Mouse (Mus musculus): Measurements from ENCODE around the gene Pam16.
A peak's percentile ranks its signal among the peaks of the same experiment; 100 is the strongest.

Pam16 gene

DNA sequence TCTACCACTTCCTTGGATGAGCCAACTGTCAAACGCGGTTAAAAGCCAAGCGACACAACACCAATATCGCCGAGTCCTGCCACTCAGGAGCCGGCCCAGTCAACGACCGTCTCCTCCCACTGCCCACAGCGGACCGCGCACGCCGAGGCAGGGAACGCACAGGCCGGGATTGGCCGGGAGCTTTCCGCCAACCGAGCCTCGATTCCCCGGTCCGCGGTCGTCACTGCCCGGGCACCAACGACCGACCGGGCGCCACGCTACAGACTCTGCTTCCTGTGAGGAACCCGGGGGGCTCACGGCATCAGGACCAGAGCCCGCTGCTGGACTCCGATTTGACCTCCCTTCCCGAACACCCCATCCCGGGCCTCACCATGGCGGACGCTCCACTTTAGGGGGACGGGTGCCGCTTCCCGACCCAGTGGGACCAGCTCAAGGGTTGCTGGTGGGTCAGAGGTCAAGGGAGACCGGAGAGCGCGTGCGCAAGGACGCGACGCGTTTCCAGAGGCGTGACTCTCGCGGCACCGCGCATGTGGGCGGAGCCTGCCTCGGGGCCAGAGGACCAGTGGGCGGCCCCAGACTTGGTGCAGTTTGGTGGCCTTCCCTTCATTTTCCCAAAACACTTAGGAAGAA lies at the start of gene Pam16:
Gene Pam16, minus strand, starts transcription at position 508 of the 630 bp plus-strand sequence.
- DNase-seq (ENCODE audit: extremely low read depth, insufficient read length, low spot score) = peak; percentile 92

DNA sequence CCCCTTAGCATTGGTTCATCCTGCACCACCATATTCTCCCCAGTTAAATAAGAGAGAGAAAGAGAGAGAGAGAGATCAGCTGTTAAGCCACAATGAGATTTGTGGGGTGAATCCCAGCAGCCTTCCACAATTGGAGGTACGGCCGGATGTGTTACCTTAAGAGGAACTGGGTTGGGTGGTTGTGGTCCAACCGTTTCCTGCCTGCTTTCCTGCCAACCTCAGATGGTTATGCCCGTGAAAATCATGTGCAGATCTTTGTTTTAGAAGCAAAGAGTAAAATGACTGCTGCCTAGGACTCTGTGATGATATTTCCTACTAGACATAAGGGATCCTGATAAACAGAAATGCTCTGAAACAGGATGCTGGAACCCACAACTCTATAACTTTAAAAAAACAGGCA lies 49.3 kb upstream of the Pam16 start:
- DNase-seq (ENCODE audit: extremely low read depth, insufficient read length, low spot score) = no peak

DNA sequence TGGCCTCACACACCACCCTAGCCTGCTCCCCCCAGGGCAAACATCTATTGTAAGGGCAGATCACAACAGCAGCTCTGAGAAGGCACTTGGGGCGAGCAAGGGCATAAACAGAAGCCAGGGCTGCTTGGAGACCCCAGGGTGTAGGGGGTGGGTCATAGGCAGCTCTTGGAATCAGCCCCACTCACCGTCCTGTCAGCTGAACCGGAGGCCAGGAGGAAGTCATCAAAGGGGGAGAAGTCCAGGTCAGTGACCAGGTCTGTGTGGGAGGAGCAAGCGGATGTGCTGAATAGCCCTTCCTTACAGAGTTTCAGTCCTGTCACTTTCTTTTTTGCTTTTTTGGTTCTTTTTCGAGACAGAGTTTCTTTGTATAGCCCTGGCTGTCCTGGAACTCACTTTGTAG lies 45.5 kb upstream of the Pam16 start:
- no peak for DNase-seq (ENCODE audit: extremely low read depth, insufficient read length, low spot score)

DNA sequence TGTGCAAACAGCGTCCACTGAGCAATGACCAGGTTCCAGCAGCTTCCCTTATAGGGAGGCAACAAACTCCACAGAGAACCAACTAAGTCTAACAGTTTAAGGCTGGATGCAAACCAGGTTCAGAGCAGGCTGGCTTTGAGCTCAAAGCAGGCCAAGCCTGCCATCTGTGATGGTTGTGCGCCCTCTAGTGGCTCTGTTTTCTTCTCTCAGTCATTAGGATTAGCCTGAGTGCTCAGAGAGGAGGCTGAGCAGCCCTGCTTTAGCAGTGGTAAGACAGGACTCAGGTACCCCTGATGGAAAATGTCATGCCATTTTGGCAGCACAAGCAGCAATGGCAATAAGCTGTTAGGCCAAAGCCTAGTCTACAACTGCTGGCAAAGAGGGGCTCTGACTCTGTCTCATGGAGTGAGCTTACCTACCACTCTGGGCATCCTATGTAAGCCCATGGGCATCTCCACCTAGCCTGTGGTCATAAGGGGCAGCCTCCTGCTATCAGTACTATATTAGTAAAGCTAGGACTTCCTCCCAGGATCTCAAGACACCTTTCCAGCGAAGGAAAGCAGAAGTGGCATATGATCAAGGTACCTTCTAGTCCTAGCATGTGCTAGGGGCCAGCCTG lies 42.5 kb upstream of the Pam16 start:
- peak; percentile 50 for DNase-seq (ENCODE audit: extremely low read depth, insufficient read length, low spot score)

DNA sequence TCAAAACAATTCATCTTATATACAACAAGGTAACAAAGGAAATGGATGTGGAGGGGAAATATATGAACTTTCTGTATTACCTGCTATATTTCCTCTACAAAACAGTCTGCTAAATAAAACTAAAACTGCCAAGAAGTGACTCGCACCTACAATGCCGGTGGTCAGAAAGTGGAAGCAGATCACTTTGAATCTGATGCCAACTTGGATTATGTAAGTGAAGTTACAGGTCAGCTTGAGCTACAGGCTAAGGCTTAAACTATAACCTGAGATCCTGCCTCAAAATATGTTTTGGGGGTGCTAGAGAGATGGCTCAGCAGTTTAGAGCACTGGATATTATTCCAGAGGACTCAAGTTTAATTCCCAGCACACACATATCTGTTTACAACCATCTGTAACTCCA lies 40.9 kb upstream of the Pam16 start:
- no peak for DNase-seq (ENCODE audit: extremely low read depth, insufficient read length, low spot score)

DNA sequence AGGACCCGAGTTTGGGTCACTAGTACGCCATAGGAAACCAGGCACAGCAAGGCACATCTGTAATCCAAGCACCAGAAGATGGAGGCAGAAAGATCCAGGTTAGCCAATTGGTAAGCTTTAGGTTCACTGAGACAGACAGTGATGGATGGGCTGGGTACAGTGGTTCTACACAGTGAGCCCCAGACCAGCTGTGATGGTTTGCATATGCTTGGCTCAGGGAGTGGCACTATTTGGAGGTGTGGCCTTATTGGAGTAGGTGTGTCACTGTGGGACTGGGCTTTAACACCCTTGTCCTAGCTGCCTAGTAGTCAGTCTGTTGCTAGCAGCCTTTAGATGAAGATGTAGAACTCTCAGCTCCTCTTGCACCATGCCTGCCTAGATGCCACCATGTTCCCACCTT lies 39.0 kb upstream of the Pam16 start:
- DNase-seq (ENCODE audit: extremely low read depth, insufficient read length, low spot score) = no peak

DNA sequence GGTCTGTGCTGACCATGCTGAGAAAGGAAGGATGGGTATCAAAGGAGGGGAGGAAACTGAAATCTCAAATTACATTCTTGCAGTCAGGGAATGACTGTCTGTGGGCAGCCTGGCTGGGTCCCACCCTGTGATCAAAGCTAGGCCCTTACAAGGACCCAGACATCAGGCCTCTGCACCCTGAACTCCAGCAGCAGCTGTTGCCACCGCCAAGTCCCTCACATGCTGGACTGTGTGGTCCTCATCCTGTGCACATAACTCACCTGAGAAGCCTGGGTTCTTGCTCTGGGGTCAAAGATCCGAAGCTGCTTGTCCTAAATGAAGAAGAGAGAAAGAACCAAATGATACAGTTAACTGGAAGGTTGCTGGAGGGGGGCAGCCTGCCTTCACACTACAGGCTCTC lies 36.8 kb upstream of the Pam16 start:
- no peak for DNase-seq (ENCODE audit: extremely low read depth, insufficient read length, low spot score)

DNA sequence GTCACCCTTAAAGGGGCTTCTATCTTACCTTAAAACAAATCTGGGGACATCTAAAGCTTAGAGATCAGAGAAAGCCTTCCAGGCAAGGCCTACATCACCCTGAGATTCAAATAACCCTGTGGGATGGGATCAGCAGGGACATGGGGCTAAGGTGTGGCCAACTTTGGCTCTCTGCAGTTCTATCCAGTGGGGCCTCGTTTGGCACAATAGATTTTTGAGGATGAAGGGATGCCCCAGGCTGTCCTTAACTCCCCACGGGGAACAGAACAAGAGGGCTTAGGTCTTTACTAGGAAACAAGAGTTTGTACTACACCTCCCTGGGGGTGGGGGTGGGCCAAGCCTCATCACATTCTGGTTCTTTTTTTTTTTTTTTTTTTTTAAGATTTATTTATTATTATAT lies 34.5 kb upstream of the Pam16 start:
- no peak for DNase-seq (ENCODE audit: extremely low read depth, insufficient read length, low spot score)

DNA sequence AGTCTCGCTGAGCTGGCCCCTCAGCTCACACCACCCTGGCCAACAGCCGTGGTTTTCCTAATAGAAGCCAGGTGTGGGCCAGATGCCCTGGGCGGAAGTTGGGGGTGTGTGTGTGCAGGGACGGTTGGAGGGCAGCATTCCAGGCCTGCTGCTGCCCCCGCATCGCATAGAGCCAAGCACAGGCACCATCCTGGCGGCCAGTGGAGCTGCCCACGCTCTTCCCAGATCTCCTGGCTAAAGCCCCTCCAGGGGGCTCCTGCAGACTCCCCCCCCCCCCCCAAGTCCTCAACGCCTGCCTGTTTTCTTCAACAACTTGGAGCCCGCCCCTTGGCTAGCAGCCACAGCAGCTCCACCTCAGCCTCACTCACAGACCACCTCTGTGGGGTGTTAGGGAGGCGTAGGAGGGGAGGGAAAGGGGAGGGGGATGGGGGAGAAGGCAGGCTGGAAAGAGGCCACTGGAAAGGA lies 34.0 kb upstream of the Pam16 start:
- no peak for DNase-seq (ENCODE audit: extremely low read depth, insufficient read length, low spot score)

DNA sequence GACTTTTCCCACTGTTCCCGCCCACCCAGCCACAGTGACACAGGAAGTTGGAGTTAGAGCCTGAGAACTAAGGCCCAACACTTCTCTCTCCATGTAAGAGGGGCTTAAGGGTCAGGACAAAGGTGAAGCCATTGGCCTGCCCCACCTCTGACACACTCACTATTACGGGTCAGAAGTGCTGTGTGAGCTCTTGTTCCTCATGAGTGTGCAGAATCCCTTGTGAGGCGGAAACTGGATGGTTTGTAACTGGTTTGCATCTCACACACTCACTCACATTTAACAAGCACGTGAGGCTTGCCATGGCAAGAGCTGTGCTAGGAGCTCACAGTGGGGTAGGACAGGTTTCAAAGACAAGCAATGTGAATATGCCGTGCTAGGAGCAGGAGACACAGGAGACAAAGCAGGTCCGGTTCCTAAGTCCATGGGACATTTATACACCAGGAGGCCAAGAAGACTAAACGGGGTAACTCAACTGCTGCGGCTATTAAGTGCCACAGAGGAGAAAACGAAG lies 31.8 kb upstream of the Pam16 start:
- no peak for DNase-seq (ENCODE audit: extremely low read depth, insufficient read length, low spot score)

DNA sequence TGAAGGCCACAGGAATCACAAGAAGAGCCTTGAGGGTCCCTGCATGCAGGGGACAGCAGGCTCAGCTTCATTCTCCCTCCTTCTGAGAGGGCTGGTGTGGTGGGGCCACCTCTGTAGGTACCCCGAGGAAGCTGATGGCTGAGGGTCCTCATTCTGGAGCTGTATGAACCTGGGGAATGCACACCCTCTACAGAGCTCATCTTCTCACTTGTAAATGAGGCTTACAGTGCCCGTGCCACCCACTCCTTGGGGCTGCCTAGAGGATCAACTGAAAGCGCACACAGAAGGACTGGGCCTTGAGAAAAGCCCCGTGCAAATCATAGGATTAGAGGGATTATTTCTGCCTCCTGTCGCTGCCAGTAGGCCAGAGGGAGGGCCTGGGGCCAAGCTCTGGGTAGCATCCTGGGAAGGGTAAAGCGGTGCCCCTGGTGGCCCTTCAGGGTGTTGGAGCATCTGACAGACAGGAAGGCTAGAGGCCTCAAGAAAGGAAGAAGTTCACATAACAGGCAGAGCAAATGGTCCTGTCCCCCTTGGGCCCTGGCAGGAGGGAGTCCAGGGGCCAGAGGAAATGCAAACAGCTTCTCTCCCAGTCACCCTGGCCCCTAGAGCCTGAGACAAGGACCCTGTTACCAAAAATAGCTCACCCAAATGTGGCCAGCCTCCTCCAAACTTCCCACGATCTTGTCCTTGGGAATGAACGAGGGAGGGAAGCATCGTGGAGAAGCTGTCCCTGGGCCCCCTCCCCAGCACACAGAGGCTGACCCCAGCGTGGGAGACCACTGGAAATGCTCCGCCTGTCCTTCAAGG lies 31.2 kb upstream of the Pam16 start:
- DNase-seq (ENCODE audit: extremely low read depth, insufficient read length, low spot score) = no peak

DNA sequence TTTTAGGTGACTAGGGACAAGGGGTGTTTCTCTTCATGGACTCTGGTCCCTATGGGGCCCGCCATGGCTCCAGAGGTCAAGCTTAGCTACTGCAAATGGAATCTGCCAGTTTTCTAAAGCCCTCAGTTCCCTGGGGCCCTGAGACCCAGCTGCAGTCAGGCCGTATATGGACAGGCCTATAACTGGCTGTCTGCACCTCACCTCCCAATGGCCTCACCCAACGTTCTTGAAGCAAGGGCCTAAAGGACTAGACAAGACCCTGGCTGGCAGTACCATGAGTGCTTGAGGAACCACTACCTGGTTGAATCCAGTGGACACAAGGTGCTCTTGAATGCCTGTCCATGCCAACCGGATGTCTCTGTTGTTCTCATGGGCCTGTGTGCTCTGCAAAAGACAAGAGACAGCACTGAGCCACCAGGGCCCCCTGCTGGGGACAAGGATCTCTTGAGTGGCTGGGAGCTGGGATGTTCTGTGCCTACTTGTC lies 30.5 kb upstream of the Pam16 start:
- DNase-seq (ENCODE audit: extremely low read depth, insufficient read length, low spot score) = no peak

DNA sequence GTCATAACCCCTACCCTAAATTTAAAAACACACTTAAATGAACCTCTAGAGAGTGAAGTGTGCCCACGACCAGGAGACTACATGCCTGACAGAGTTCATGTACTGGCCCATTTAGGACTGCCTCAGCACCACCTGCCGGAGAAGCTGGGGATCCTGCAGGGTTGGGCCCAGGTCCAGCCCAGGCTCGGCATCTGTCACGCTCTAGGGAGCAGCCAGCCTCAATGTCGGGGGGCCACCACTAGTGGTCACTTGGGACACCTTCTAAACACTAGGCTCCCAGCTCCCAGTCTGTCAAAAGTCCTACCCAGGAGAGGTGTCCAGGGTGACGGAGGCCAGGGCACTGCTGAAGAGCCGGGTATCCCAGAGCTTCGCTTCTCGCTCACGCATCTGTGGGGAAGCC lies 29.9 kb upstream of the Pam16 start:
- no peak for DNase-seq (ENCODE audit: extremely low read depth, insufficient read length, low spot score)

DNA sequence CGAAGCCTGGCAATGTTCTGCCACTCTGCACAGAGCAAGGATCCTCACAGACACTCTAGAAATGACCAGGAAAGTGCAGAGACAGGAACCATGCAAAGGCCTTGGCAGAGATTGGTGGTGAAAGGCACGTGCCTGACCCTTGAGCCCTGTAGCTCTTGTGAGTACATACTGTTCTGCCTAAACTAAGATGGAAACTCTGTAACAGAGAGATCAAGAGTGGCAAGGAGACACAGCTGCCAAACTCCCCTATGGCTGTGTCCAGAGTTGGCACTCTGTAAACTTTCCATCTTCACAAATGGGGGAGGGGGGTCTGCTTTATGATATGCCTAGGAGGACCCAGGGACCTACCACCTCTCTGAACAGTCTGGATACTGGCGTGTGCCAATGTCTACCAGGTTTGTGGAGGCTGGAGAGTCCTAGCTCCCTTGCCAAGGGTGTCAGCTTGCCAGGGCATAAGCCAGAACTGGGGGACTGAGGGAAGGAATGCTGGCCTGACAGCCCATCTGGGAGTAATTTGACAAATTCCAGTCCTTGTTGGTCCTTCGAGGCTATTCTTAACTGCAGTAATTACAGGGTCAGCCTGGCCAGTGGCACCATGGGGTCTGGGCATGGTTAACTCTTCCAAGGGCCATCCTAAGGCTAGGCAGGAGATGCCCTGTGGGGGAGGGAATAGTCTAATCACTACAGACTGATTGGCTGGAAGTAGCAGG lies 28.1 kb upstream of the Pam16 start:
- DNase-seq (ENCODE audit: extremely low read depth, insufficient read length, low spot score) = no peak

DNA sequence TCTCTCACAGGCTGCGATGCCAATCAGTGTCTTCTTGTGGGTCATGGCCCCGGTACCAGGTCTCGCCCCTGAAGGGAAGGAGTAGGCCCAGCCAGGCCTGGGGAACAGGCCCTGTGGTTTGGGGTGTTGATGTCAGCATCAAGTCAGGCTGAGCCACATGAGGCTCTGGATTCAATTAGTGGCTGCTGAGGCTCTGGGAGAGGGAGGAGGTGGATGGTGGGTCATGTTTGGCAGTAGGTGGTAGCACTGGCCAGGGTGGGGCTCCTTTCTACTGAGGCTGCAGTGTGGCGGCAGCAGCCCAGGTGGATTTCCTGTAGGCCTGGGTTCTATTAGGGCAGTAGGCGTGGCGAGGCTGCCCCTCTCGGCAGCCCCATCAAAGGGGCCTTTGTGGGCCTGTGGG lies 26.8 kb upstream of the Pam16 start:
- DNase-seq (ENCODE audit: extremely low read depth, insufficient read length, low spot score) = no peak

DNA sequence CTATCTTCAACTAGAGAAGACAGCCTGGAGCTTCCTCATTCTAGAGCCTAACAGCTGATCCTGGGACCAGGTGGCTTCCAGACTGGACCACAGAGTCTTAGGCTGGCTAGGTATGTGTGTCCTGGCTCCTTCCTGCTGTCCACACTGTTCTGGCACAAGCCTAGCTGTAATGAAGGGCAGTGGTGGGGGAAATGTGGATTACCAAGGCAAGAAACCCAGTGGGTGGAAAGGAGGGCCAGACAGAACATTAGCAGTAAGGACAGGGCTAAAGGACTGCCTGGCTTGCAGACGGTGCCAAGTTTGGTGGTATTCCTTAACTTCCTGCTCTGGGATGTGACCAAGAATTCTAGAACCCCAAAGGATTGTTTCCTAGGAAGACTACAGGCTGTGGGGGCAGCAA lies 26.3 kb upstream of the Pam16 start:
- no peak for DNase-seq (ENCODE audit: extremely low read depth, insufficient read length, low spot score)

DNA sequence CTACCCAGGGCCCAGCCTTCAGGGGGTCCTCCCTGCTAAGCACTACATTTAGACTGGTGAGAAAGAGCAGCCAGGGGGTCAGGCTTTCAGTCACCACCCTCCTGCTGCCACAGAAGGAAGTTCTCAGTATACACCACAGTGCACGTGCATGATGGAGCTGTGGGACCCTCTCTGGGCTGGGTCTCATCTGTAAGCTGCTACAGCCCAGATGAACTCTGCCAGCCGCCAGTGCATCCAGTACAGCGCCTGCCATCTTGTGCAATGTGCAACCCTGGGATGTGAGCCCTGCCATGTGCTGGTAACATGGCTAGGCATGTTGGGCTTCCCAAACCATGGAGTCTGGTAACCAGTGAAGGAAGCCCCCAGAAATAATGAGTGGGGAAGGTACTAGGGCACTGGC lies 25.4 kb upstream of the Pam16 start:
- DNase-seq (ENCODE audit: extremely low read depth, insufficient read length, low spot score) = no peak

DNA sequence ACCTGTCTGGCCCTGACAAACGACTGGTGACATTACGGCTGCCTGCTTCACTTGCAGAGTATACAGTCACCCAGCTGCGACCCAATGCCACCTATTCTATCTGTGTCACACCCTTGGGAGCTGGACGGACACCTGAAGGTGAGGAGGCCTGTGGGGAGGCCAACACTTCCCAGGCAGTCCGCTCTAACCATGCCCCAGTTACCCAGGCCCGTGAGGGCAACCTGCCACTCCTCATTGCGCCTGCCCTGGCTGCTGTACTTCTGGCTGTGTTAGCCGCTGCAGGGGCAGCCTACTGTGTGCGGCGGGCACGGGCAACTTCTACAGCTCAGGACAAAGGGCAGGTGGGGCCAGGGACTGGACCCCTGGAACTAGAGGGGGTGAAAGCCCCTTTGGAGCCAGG lies 24.9 kb upstream of the Pam16 start:
- no peak for DNase-seq (ENCODE audit: extremely low read depth, insufficient read length, low spot score)

DNA sequence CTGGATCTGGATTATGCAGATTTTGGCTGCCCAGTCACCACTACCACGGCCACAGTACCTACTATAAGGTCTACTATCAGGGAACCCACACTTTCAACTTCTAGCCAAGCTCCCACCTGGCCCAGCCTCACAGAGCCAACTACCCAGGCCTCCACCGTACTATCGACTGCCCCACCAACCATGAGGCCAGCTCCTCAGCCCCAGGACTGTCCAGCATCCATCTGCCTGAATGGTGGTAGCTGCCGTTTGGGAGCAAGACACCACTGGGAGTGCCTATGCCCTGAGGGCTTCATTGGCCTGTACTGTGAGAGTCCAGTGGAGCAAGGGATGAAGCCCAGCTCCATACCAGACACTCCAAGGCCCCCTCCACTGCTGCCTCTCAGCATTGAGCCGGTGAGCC lies 24.4 kb upstream of the Pam16 start:
- no peak for DNase-seq (ENCODE audit: extremely low read depth, insufficient read length, low spot score)

DNA sequence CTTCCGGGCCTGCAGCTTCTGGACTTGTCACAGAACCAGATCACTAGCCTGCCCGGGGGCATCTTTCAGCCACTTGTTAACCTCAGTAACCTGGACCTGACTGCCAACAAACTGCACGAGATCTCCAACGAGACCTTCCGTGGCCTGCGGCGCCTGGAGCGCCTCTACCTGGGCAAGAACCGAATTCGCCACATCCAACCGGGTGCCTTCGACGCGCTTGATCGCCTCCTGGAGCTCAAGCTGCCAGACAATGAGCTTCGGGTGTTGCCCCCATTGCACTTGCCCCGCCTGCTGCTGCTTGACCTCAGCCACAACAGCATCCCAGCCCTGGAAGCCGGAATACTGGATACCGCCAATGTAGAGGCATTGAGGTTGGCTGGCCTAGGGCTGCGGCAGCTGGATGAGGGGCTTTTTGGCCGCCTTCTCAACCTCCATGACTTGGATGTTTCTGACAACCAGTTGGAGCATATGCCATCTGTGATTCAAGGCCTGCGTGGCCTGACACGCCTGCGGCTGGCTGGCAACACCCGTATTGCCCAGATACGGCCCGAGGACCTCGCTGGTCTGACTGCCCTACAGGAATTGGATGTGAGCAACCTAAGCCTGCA lies 23.7 kb upstream of the Pam16 start:
- no peak for DNase-seq (ENCODE audit: extremely low read depth, insufficient read length, low spot score)
